Mouse (Mus musculus) inflammation-experienced regulatory T-cells, adult 6 months (primary cell): ENCODE results near the gene Ubp1. TPM values are rescaled to one million over a fixed set of nuclear protein-coding genes. Genes with fewer than 3 reads are reported as not detected.
"Not testable (repeated sequence)": the region's sequence is repeated elsewhere in the genome, so short reads cannot be mapped to it uniquely, and the experiment has no call there.

ENCODE experiments used
- ATAC-seq: one replicate; pipeline ENCODE4 v1.8.0; 2017
- polyA plus RNA-seq, 3 experiments: library from polyadenylated mRNA; unstranded; fragments of 100-300 nt; shearing (Covaris generic); gene quantifications; one replicate each; pipeline ENCODE4 v1.2.1; 2017

Gene Ubp1
- 10 to 100 TPM; 25.4 to 48.0 (median 40.3) TPM for polyA plus RNA-seq

GRCm38 (mm10) chr9:113930534-113931374 is at the start of gene Ubp1:
Gene Ubp1, plus strand, starts transcription at chr9:113930934.
- peak; percentile 96 for ATAC-seq

DNA sequence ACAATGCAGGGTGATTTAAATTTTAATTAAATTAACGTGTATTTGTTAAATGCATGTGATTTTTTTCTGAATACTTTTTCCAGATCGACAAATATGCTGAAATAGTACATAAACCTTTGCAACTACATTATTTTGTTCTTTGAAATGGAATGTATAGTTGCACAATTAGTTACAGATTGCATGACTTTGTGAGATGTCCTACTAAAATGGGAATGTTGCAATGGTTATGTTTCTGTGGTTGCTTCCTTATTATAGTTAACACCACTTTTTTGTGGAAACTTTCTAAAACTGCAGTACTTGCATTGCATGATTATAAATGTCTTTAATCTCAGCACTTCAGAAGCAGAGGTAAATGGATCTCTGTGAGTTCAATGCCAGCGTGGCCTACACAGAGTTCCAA is 35.8 kb upstream of the Ubp1 start:
- ATAC-seq: no peak

DNA sequence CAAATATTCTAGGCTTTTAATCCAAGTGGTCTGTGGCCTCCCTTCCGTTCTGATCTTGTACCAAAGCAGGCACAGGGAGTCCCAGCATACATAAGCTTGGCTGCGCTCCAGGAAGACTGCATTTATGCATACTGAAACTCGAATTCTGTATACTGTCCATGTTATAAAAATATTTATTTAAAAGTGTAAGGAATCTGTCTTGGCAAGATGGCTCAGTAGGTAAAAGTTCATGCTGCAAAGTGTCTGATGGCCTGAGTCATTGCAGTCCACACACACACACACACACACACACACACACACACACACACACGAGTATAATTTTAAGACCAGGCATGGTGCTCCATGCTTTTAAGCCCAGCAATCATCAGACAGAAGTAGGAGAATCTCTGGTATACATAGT is 27.6 kb upstream of the Ubp1 start:
- ATAC-seq: no peak

DNA sequence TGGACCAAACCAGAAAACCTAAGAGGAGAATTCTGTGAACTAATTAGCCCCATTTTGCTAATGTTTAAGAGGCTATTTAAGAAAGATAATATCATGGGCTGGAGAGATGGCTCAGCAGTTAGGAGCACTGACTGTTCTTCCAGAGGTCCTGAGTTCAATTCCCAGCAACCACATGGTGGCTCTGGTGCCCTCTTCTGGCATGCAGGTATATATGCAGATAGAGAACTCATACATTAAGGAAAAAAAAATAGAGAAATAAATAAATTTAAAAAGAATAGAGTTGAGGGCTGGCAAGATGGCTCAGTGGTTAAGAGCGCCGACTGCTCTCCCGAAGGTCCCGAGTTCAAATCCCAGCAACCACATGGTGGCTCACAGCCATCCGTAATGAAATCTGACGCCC is 26.4 kb upstream of the Ubp1 start:
- ATAC-seq: not testable (repeated sequence)

- no peak for ATAC-seq
Measured at GRCm38 (mm10) chr9:113915789-113916188, 14.9 kb upstream of the Ubp1 start.

GRCm38 (mm10) chr9:113922677-113923076 is 8.1 kb upstream of the Ubp1 start:
- no peak for ATAC-seq

- no peak for ATAC-seq
Measured at GRCm38 (mm10) chr9:113924883-113925282, 5.9 kb upstream of the Ubp1 start.

DNA sequence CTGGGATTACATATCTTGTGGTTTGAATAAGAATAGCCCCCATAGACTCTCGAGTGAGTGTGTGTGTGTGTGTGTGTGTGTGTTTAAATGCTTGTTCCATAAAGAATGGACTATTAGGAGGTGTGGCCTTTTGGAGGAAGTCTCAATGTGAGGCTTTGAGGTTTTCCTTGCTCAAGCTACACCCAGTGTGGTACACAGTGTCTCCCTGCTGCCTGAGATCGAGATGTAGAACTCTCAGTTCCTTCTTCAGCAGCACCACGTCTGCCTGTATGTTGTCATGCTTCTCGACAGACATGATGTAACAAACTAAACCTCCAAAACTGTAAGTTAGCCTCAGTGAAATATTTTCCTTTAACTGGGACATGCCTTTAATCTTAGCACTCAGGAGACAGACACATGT is 2.1 kb upstream of the Ubp1 start:
- no peak for ATAC-seq

GRCm38 (mm10) chr9:113929676-113930075 is 1.1 kb upstream of the Ubp1 start:
- ATAC-seq: no peak

DNA sequence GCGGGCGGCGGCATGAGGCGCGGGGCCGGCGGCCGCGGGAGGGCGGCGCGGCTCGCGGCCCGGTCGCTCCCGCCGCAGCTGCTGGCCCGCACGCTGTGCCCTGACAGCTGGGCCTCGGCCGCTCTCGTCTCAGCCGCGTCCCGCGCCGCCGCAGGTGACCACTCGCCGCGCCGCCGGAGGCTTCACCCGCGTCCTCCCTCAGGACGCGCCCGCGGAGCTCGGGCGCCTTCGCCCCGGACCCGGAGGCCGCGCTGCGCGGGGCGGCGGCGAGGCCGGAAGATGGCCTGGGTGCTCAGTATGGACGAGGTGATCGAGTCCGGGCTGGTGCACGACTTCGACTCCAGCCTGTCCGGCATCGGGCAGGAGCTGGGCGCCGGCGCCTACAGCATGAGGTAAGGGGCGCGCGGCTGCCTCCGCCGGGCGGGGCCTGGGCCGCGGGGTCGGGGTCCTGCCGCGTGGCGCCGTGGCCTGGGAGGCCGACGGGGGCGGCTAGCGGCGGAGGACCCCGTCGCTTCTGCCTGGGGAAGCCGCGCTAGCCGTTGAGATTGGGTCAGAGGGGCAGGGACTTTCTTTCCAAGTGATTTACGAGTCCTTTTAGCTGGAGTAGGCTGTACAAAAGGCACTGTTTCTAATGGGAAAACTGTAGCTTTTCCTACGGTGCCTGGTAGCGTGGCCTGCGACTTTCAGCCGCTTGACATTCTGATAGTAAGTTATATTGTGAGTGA is 803 bp downstream of the Ubp1 start:
- ATAC-seq: no peak

GRCm38 (mm10) chr9:113932100-113932470 is 1.4 kb downstream of the Ubp1 start:
- ATAC-seq: no peak

- no peak for ATAC-seq
Measured at GRCm38 (mm10) chr9:113932501-113932900, 1.8 kb downstream of the Ubp1 start.

DNA sequence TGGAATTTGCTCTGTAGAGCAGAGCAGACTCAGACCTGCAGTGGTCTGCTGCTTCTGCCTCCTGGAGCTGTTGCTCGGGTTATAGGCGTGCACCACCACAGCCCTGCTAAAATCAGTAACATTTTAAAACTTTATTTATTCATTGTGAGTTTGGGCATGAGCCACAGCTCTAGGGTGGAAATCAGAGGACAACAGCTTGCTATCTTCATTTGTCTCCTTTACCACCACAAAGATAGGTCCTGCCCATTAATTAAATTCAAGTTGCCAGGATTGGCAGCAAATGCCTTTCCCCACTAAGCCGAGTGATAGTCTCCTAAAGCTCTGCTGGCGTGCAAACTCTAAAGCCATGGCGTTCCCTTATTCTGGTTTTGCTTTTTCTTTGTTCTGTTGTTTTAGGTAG is 4.9 kb downstream of the Ubp1 start:
- ATAC-seq: no peak

GRCm38 (mm10) chr9:113939063-113939850 is 8.5 kb downstream of the Ubp1 start:
- ATAC-seq: no peak

DNA sequence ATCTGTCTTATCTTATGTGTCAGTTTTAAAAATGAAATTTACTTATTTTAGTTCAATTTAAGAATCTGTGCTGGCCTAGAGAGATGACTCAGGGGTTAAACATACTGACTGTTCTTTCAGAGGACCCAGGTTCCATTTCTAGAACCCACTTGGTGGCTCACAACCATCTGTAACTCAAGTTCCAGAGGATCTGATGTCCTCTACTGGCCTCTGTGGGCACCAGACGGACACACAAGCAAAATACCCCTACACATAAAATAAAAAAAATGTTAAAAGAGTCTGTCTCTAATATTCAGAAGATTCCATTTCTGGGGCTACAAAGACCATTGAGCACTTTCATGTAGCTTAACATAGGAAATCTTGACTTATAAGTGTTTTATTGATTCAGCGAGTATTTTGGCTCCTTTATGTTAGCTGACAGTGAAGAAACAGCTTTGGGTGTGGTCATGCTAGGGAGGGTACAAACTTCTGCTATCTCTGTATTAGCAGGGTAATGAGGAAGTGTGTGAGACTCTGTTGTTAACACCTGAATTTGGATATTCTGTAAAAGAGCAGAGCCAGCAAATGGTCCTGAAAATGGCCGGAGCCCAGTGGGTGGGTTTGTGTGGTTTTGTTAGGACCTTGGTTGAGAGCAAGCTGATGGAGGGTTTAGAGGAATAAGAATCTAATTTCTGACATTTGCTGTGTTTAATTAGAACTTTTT is 10.5 kb downstream of the Ubp1 start:
- no peak for ATAC-seq

- no peak for ATAC-seq
Measured at GRCm38 (mm10) chr9:113943372-113943771, 12.6 kb downstream of the Ubp1 start.

DNA sequence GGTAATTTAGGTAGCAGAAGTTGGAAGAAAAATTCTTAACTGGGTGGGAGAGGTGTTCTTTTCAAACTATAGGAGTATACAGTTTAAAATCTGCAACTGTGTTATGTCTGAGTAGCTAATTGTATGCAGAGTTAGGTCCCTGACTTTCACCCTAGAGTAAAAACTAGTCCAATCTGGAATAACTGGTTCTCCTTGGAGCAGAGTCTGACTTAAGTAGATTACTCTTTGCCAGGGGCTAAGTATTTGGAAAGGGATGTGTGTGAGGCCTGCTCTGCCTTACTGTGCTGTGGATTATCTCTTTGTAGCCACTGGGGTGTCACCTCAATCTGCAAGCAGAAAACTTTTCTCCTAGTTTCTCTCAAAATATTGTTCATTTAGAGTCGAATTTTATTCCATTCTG is 16.5 kb downstream of the Ubp1 start:
- ATAC-seq: no peak

DNA sequence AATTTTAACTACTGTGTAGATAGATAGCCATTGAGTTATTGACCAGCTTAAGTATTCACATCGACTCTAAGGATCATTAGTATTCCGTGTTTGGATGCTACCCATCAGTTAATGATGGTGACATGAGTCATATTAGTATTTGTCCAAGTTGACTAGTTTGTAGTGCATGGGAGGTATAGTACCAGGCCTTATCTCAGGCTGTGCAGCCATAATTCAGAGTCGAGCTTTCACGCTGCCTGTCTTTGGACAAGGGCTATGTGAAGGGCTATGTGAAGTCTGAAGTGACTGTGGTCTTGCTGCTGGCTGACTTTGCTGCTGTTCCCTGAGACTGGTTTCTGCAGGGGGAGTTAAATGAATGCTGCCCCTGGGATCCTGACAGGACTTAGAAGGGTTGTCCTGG is 27.0 kb downstream of the Ubp1 start:
- ATAC-seq: no peak

DNA sequence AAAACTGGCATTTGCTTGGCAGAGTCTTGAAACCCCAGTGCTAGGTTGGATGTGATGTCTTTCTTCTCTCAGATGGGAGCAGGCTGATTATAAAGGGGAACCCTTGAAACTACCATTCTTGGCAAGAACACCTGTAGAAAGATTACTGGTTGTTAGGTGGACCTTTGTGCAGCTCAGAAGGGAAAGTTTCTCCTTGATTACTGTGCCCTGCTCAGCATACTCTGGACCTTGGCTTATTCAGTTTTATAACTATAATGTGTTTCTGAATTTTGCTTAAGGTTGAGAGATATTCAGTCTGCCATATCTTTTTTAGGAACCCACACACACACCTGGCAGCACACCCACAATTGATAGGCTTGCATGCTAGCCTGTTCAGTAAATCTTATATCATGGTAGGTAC is 33.0 kb downstream of the Ubp1 start:
- ATAC-seq: no peak

DNA sequence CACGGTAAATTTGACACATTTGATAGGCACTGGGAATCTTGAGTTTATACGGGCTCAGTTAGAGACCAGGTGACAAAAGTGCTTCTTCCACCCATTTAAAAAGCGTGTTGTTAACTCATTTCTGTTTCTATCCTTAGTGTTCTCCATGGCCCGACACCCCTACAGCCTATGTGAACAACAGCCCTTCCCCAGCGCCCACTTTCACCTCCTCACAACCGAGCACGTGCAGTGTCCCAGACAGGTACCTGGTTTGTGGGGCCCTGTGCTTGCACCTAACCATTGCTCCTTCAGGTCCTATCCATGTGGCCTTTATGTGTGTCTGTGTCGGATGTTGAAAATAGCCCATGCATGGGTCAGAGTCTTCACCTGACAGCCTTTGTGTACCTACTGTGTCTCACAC is 33.7 kb downstream of the Ubp1 start:
- no peak for ATAC-seq

DNA sequence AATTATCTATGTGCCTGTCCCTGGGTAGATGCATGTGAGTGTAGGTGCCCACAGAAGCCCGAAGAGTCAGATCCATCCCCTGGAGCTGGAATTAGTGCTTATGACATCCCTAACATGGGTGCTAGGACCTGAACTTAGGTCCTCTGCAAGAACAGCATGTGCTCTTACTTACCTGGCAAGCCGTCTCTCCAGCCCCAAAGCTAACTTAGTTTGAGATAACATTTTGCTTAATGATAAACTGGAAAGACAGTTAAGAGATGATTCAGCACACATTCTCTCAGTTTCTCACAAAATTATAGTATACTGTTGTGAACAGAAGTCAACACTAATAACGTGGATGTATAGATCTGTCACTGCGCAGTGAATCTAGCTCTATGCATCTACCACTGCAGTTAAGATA is 36.1 kb downstream of the Ubp1 start:
- no peak for ATAC-seq

DNA sequence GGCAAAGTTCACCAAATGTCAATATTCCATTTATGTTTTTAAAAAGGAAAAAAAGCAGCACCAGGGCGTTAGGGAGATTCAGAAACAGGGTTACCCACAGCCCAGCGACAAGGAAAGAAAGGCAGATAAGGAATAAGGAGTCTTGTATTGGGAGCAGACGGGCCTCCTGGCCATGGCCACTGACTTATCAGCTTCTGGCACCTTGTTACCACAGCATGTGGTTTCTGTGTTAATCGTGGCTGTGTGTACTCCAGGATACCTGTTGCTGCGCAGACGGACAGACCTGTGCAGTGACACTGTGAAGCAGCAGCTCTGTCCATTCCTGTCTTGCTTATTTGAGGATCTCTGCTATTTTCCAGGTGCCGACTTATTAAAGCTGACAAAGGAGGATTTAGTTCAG is 38.2 kb downstream of the Ubp1 start:
- no peak for ATAC-seq

GRCm38 (mm10) chr9:113969399-113969798 is 38.7 kb downstream of the Ubp1 start:
- no peak for ATAC-seq
